Mouse (Mus musculus) CH12.LX (cell line): ENCODE data around the gene Dapk2. TPM values are rescaled to one million over a fixed set of nuclear protein-coding genes. Genes with fewer than 3 reads are reported as not detected.

Experiments
- DNase-seq: peaks from one replicate; pipeline ENCODE4 v3.0.0-alpha.2; 2013; ENCODE audit errors: extremely low read depth
- H3K27ac ChIP-seq: 2 replicates; pipeline ENCODE4 v1.5.1; 2012; ENCODE audit warnings: low read depth, mild to moderate bottlenecking, control low read depth, moderate library complexity; ENCODE audit not compliant: insufficient read depth
- H3K27me3 ChIP-seq: replicated peaks from 2 replicates; pipeline ENCODE3; 2012; ENCODE audit warnings: inconsistent platforms
- H3K36me3 ChIP-seq, 2 experiments: replicated peaks in 1 of 2; 2 replicates each; pipeline versions ENCODE3 to v1.6.1; 2012; ENCODE audit warnings: inconsistent platforms in 1 of 2, low read length in 1 of 2, mild to moderate bottlenecking in 1 of 2, mixed read lengths in 1 of 2, moderate library complexity in 1 of 2; ENCODE audit not compliant: control insufficient read depth in 1 of 2, insufficient read depth in 1 of 2
- H3K4me1 ChIP-seq, 2 experiments: 2 replicates each; pipeline ENCODE4 v1.6.1; 2012; ENCODE audit warnings: inconsistent platforms in 1 of 2, moderate library complexity in 1 of 2; ENCODE audit not compliant: insufficient read depth in 2 of 2, control insufficient read depth in 1 of 2
- H3K4me2 ChIP-seq: 2 replicates; pipeline ENCODE4 v1.6.1; 2012; ENCODE audit warnings: low read depth, mild to moderate bottlenecking, control low read depth; ENCODE audit not compliant: poor library complexity, insufficient read depth, severe bottlenecking
- H3K4me3 ChIP-seq, 3 experiments: fragments of 150-350 bp in 1 of 3; sonication (generic) in 1 of 3; replicated peaks in 1 of 3; 2 replicates each; pipeline versions ENCODE3 to v1.5.1; 2011 to 2012; ENCODE audit warnings: low read depth in 2 of 3, low read length in 2 of 3, mild to moderate bottlenecking in 2 of 3, moderate library complexity in 2 of 3, control low read depth in 1 of 3, improper control_type of control experiment in 1 of 3, inconsistent platforms in 1 of 3, mixed read lengths in 1 of 3; ENCODE audit not compliant: poor library complexity in 1 of 3
- H3K79me2 ChIP-seq: replicated peaks from 2 replicates; pipeline ENCODE4 v1.6.1; 2012; ENCODE audit warnings: mild to moderate bottlenecking, moderate library complexity; ENCODE audit not compliant: control insufficient read depth, poor library complexity, insufficient read depth, severe bottlenecking; ENCODE audit errors: extremely low read depth
- H3K9ac ChIP-seq: 2 replicates; pipeline ENCODE4 v1.6.1; 2012; ENCODE audit warnings: low read depth, mild to moderate bottlenecking, control low read depth, moderate library complexity; ENCODE audit not compliant: insufficient read depth
- H3K9me3 ChIP-seq: replicated peaks from 2 replicates; pipeline ENCODE3; 2012; ENCODE audit warnings: low read length, inconsistent platforms, mixed read lengths
- BHLHE40 ChIP-seq: IDR thresholded peaks from 2 replicates; pipeline ENCODE4 v1.6.1; 2011; ENCODE audit warnings: mild to moderate bottlenecking, low read depth, low read length, improper control_type of control experiment
- ELF1 ChIP-seq: IDR thresholded peaks from 2 replicates; pipeline ENCODE4 v1.6.1; 2014; ENCODE audit warnings: low read depth, mild to moderate bottlenecking, inconsistent platforms, low read length, improper control_type of control experiment
- ETS1 ChIP-seq: conservative IDR thresholded peaks from 2 replicates; pipeline ENCODE4 v1.6.1; 2012; ENCODE audit warnings: low read depth, mild to moderate bottlenecking, inconsistent platforms, low read length, improper control_type of control experiment, moderate library complexity
- GABPA ChIP-seq: IDR thresholded peaks from 2 replicates; pipeline ENCODE4 v1.6.1; 2012; ENCODE audit warnings: low read depth, low read length, improper control_type of control experiment, inconsistent platforms; ENCODE audit not compliant: insufficient replicate concordance
- JUN ChIP-seq: IDR thresholded peaks from 2 replicates; pipeline ENCODE4 v1.6.1; 2011; ENCODE audit warnings: low read depth, mild to moderate bottlenecking, low read length, improper control_type of control experiment, moderate library complexity; ENCODE audit not compliant: insufficient read depth
- MAFK ChIP-seq: IDR thresholded peaks from 2 replicates; pipeline ENCODE4 v1.6.1; 2011; ENCODE audit warnings: low read length, improper control_type of control experiment; ENCODE audit not compliant: insufficient replicate concordance
- MYC ChIP-seq: IDR thresholded peaks from 2 replicates; pipeline ENCODE4 v1.6.1; 2011; ENCODE audit warnings: low read depth, mild to moderate bottlenecking, improper control_type of control experiment, low read length
- NRF1 ChIP-seq: IDR thresholded peaks from 2 replicates; pipeline ENCODE4 v1.6.1; 2014; ENCODE audit warnings: low read depth, mild to moderate bottlenecking, inconsistent platforms, low read length, improper control_type of control experiment, moderate library complexity
- SIN3A ChIP-seq: IDR thresholded peaks from 2 replicates; pipeline ENCODE4 v1.6.1; 2012; ENCODE audit warnings: low read length, improper control_type of control experiment, inconsistent platforms
- SMC3 ChIP-seq: IDR thresholded peaks from 2 replicates; pipeline ENCODE4 v1.6.1; 2011; ENCODE audit warnings: low read depth, low read length, improper control_type of control experiment
- ZC3H11A ChIP-seq: IDR thresholded peaks from 2 replicates; pipeline ENCODE4 v1.6.1; 2012; ENCODE audit warnings: low read depth, mild to moderate bottlenecking, inconsistent platforms, low read length, improper control_type of control experiment
- ZNF384 ChIP-seq: IDR thresholded peaks from 2 replicates; pipeline ENCODE4 v1.6.1; 2012; ENCODE audit warnings: low read depth, low read length, improper control_type of control experiment, inconsistent platforms
- dilution Hi-C: fragments of 300-500 bp; cut with MboI; formaldehyde crosslinking; loops from 2 replicates; pipeline ENCODE4 v1.14.3; 2020; ENCODE audit warnings: low sequenced_read_pairs; ENCODE audit not compliant: extremely low pct_unique_long_range_greater_than_20kb, extremely low pct_ligation_motif_present
- in situ Hi-C: fragments of 300-500 bp; cut with MboI; formaldehyde crosslinking; loops from 3 replicates; pipeline ENCODE4 v1.14.3; 2019; ENCODE audit warnings: low sequenced_read_pairs, low pct_ligation_motif_present, low pct_unique_long_range_greater_than_20kb, mixed read lengths
- polyA plus RNA-seq: library from polyadenylated mRNA; unstranded; fragments of >175 nt; gene quantifications from 2 replicates; pipeline ENCODE4 v1.2.1, GENCODE M21; 2012; ENCODE audit warnings: low read depth; ENCODE audit not compliant: insufficient read length
- total RNA-seq, 2 experiments: library from RNA; depleted of rRNA; stranded (reverse); fragments of 300-350 nt in 1 of 2; fragments of >200 nt in 1 of 2; gene quantifications; 2 replicates each; pipeline ENCODE4 v1.2.3; 2012 to 2014

The Dapk2 gene
- total and polyA plus RNA-seq, 3 experiments: 25.2 to 60.3 (median 39.0) TPM

DNA sequence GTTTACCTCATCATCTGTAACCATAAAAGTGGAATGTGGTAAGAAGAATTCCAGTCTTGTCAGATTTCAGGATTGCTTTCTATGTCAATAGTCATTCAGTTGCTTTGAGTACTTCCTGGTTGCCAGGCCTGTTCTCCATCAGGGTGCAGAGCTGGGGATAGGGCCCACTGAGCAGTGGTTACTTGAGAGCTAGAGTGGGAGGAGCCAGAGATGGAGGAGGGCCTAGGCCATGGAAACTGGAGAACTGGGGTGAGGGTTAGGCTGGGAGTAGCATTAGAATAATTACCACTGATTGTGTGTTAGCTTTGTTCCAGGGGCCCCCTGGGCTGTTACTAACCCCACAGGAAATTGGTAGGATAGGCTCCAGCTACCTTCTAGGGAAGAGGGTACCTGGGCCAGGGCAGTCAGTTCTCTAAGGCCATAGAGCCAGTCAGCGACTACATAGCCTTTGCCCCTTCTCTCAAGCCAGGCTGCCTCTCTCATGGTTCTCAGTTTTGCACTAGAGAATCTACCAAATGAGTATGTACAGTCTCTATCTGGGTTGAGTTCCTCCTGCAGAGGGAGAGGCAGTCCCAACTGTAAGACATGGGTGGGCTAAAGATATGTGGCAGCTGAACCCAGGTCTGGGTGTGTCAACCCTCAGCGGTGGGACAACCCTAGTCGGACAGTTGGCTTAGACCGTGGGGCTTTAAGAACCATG is 23.3 kb downstream of the Dapk2 start:
- TF ChIP-seq JUN (no peak), ELF1 (0 out of 2 replicates have a peak, but pooled peaks have one; percentile 15)
- TF ChIP-seq, all 38 proteins: peak for 1
- Histone ChIP-seq H3K27me3 (no peaks in the 10 kb centered on the region), H3K79me2 (no peaks in the 10 kb centered on the region; the same call in none of the 2 replicates), H3K4me1 (peaks cover 13 to 67% of the 10 kb centered on the region in 2 experiments), H3K4me3 (no peak overlapping the region), H3K4me2 (no peak overlapping the region), H3K36me3 (peaks cover 8 to 45% of the 10 kb centered on the region in 2 experiments), H3K9ac (no peak overlapping the region), H3K9me3 (no peaks in the 10 kb centered on the region), H3K27ac (no peak overlapping the region)
- dilution Hi-C loops (no loop called here), in situ Hi-C loops (no loop called here)
- no peak for DNase-seq

DNA sequence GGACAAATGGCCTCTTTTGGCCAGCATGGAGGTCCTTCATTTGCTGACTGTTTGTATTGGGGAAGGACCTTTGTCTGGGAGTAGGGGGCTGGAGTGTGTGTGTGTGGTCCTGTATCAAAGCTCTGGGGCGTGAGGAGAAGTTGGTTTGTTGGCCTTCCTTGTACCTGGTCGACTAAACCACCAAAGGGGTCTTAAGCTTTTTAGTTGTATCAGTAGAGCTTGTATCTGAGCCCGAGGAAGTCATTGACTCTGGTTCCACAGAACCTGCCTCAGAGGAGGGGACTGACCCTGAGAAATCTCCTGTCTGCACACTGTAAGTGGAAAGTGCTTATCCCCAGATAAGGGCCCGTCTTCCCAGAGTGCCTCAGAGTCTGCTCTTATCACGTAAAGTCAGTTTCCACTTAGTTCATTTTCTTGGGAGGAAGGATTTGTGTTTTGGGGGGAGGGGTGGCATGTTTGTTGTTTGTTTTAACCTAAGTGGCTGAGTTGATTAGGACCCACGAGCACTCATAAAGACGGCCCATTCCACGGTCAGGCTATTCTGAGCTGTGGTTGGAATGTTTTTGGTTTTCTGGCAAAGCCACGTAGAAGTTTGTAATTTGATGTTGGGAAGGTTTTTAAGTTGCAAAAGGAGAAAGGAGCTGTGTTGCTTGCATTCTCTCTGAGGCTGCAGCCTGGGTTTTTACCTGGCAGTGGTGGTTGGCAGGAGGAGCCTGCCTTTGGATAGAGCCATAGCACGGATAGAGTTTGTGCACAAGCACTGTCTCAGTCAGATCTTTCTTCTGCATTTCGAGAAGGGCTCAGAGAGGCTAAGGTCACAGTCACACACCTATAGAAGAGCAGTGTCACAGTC is 24.0 kb downstream of the Dapk2 start:
- H3K4me3 ChIP-seq: no peak overlapping the region
- peaks cover 4 to 38% of the 10 kb centered on the region in 2 experiments for H3K36me3 ChIP-seq
- H3K79me2 ChIP-seq: no peaks in the 10 kb centered on the region; the same call in none of the 2 replicates
- peaks cover 13 to 75% of the 10 kb centered on the region in 2 experiments for H3K4me1 ChIP-seq
- H3K9ac ChIP-seq: no peak overlapping the region
- H3K9me3 ChIP-seq: no peaks in the 10 kb centered on the region
- H3K27me3 ChIP-seq: no peaks in the 10 kb centered on the region
- no peak overlapping the region for H3K27ac ChIP-seq
- no peak for DNase-seq
- no peak overlapping the region for H3K4me2 ChIP-seq
- TF ChIP-seq MAFK (no peak), SMC3 (no peak), GABPA (no peak), ZC3H11A (no peak), ZNF384 (no peak), MYC (no peak), ETS1 (no peak), NRF1 (no peak), SIN3A (no peak), BHLHE40 (no peak), ELF1 (no peak)
- dilution Hi-C loops (no loop called here), in situ Hi-C loops (no loop called here)
